ENCODE assay signal across 12 mouse cellular contexts in the genomic region with DNA sequence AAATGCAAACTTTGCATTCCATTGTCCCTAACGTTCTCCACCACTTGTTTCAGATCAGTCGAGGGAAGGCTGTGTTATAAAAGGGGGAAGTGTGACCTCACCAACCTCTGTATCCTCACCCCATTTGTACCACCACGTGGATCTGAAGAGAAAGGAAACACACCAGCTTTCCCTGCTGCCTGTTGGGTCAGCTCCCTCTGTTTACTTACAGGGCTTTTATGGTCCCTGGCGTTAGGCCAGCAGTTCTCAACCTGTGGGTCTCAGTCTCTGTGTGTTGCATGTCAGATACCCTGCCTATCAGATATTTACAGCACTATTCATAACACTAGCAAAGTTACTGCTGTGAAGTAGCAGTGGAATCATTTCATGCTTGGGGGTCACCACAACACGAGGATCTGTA. TPM values are rescaled to one million over a fixed set of nuclear protein-coding genes. Genes with fewer than 3 reads are reported as not detected.
A peak's percentile ranks its signal among the peaks of the same experiment; 100 is the strongest.
DNase-seq lines count a peak whose midpoint lies in the region; ATAC-seq and TF ChIP-seq lines count a peak whose summit lies in the region.
"Had no signal": no experiment of that assay in that cellular context is flagged by ENCODE, and none has a peak within 500 bp of the region (broad histone marks: within the 10 kb centered on the region; RNA-seq: fewer than 3 reads in every experiment).

No protein-coding gene starts in this region.

- DNase-seq in kidney, postnatal 10 days: peak; percentile 34
- no peak for DNase-seq in kidney, adult 18-20 months
- no peak for DNase-seq in G1E (ENCODE audit: low spot score)
- DNase-seq in thymus, postnatal 14 days: no peak
- no peak for DNase-seq in gastrocnemius, postnatal 36 days
- DNase-seq: cerebellum, adult 8-10 months; heart, adult 2 months had no signal

- no peak overlapping the region for H3K4me3 ChIP-seq in G1E (ENCODE audit: low read depth, low read length)
- H3K4me3 ChIP-seq: embryonic facial prominence, embryonic 15.5 days; heart, adult 2 months; midbrain, embryonic 12.5 days had no signal

- H3K9me3 ChIP-seq in G1E (replicated peaks): 0 out of 2 replicates have a peak, but pooled peaks cover 3% of the 10 kb centered on the region
- H3K9me3 ChIP-seq: embryonic facial prominence, embryonic 15.5 days; midbrain, embryonic 12.5 days had no signal

- H3K27me3 ChIP-seq in G1E (ENCODE audit: insufficient read depth, low read length): no peaks in the 10 kb centered on the region
- H3K27me3 ChIP-seq: CH12.LX; embryonic facial prominence, embryonic 15.5 days; midbrain, embryonic 12.5 days had no signal

- intact Hi-C loops in gastrocnemius, postnatal 36 days (cut with DNase I): no loop called here

- ATAC-seq in G1E (ENCODE audit: extremely low read depth, insufficient number of reproducible peaks, low FRiP score, poor library complexity, severe bottlenecking): peak; percentile 8; the same call in 1 of the 2 replicates
- ATAC-seq in hematopoietic stem cell, adult 5-6 weeks (replicated peaks in 1 of 2; ENCODE audit: insufficient read depth in 1 of 2, low FRiP score in 2 of 2, low TSS enrichment in 1 of 2, low read depth in 1 of 2, poor library complexity in 2 of 2, severe bottlenecking in 2 of 2): peak; percentile 75 to 83
- ATAC-seq in megakaryocyte progenitor cell, adult 5-6 weeks (replicated peaks; ENCODE audit: poor library complexity): peak; percentile 89

- no peaks in the 10 kb centered on the region for H3K36me3 ChIP-seq in G1E (replicated peaks)
- H3K36me3 ChIP-seq: embryonic facial prominence, embryonic 15.5 days; midbrain, embryonic 12.5 days had no signal

- peaks cover 21% of the 10 kb centered on the region for H3K4me1 ChIP-seq in G1E (ENCODE audit: insufficient read depth, low read depth, low read length)
- H3K4me1 ChIP-seq: embryonic facial prominence, embryonic 15.5 days; midbrain, embryonic 12.5 days had no signal

- no peak for TF ChIP-seq CTCF in G1E (IDR thresholded peaks at IDR 0.05; ENCODE audit: low read depth, low read length)

RNA-seq across cellular contexts. Expression of a gene that starts 22.3 kb away (rescaled TPM):
- 167 and 186 TPM in 2 replicates for total RNA-seq in G1E (2014; fragmentation: Nextera tagmentation)
- total RNA-seq in G1E (2017): 36.8 and 40.2 TPM in 2 replicates
- polyA plus RNA-seq in G1E (2012): 31.7 and 34.2 TPM in 2 replicates
- 25.0 and 41.1 TPM in 2 replicates for total RNA-seq in hematopoietic stem cell, adult 5-6 weeks (2017)
- total RNA-seq in megakaryocyte progenitor cell, adult 5-6 weeks (2015): 53.7 and 55.1 TPM in 2 replicates
- 15.2 and 18.0 TPM in 2 replicates for total RNA-seq in megakaryocyte progenitor cell, adult 5-6 weeks (2017)
- total RNA-seq in gastrocnemius, postnatal 36 days (2021): 10 to 100 TPM; 20.7 to 25.7 TPM

Comparison
In these comparisons a context has a peak if more than half of its experiments do, and no peak if none do; other contexts are left out.
1. ATAC-seq: peak in every context shown above with its lines; median percentile 89 in megakaryocyte progenitor cell, adult 5-6 weeks; 79 in hematopoietic stem cell, adult 5-6 weeks; 8 in G1E.